Mouse (Mus musculus): ENCODE measurements at regions not wholly inside any gene's neighbourhood (a gene's known extent, or its start where the extent isn't known, plus 50 kb on each side); places are given as distances from the start of the nearest gene placed in this dataset.

GRCm38 (mm10) chr9:47129101-47129500, 130.6 kb downstream of the Gm4791 start:
- DNase-seq (ENCODE audit: extremely low read depth, low read depth): no peak

DNA sequence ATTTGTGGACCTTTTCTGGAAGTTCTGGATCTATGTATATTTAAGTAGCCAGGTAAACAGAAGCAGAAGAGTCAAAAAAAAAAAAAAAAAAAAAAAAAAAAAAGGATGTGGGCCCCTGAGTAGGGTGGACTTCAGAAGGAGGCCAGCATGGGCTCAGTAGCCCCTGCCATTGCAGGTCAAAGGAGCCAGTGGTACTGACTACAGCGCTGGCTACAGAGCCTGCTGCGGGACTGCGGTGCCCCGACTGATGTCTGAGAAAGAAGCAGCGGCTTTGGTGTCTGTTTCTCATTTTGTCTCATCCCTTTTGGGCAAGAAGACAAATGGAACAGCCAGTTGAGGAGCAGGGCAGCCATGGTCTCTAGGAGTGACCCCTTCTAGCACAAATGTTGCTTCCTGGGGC, 134.9 kb downstream of the Gm4791 start:
- no peak for DNase-seq (ENCODE audit: extremely low read depth, low read depth)

DNA sequence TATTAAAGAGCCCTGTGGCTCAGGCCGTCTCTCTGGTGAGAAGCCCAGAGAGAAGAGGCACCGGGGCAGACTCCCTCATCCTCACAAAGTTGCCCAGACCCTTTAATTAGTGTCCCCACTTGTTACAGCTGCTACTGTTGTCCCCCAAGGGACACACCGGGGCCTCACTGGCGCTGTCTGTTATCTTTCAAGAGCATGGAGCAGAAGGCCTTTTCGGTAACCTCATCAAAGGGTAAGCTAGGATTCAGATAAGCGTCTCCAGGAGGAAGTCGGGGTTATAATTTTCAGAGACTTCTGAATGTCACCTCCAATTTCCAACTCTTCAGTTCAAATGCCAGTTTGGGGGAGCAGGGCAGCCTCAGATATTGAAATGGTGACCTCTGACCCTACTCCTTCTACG, 135.3 kb downstream of the Gm4791 start:
- peak; percentile 54 for DNase-seq (ENCODE audit: extremely low read depth, low read depth)

- DNase-seq (ENCODE audit: extremely low read depth, low read depth): peak; percentile 44
Observed at GRCm38 (mm10) chr9:47134479-47134878, 135.9 kb downstream of the Gm4791 start.

- no peak for DNase-seq (ENCODE audit: extremely low read depth, low read depth)
Observed at GRCm38 (mm10) chr9:47136641-47137040, 138.1 kb downstream of the Gm4791 start.

DNA sequence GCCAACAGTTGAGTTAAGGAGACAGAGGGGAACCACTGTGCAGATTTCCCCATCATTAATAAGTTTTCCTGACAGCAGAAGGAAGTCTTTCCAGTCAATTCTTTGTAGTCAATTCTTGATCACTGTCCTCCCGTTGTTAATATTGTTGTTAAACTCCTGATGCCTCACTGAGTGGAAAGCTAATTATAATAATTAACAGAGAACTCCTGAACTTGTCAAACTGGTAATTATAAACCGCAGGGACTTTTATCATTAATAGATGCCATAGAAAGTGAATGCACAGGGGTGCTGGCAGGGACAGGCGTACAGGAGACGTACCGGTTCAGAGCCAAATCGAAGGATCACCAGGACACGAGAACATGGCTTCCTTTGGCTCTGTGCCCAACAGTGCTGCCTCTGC, 154.9 kb downstream of the Gm4791 start:
- no peak for DNase-seq (ENCODE audit: extremely low read depth, low read depth)

GRCm38 (mm10) chr9:47165480-47166131, 167.1 kb downstream of the Gm4791 start:
- DNase-seq (ENCODE audit: extremely low read depth, low read depth): no peak

- DNase-seq (ENCODE audit: extremely low read depth, low read depth): no peak
Observed at GRCm38 (mm10) chr9:47167681-47168240, 169.2 kb downstream of the Gm4791 start.

- no peak for DNase-seq (ENCODE audit: extremely low read depth, low read depth)
Observed at GRCm38 (mm10) chr9:47176044-47176443, 177.5 kb downstream of the Gm4791 start.

DNA sequence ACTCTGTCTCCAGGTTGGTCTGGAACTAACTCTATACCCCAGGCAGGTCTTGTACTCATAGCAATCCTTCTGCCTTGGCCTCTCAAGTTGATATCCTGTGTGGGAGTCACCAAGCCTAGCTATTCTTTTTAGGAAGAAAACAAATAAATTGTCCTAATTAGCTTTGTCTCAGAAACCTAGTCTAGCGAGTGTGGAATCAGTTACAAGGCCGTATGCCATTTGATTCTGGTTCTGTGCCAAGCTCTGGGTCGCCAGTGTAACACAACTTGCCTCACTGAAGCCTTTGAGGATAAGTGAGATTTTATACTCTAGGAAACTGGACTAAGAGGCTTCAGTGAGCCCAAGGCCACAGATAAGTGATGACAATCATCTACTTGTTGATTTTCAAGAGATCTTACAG, 219.6 kb downstream of the Gm4791 start:
- no peak for DNase-seq (ENCODE audit: extremely low read depth, low read depth)

DNA sequence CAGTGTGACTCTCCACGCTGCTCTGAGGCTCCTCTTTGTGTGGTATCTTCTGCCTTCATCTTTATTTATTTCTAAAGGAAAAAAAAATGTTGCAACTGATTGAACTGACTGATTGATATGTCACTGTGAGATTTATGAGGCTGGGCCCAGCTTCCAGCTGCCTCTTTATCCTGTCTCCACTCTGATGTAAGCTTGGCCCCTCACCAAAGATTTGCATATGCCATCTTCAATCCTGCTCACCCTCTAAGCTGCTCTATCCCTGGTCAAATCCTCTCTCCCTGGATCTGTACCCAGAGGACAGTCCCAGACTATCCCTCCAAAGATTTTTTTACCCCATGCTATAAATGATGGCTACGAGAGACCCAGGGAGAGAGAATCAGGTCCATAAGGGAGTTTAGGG, 225.0 kb downstream of the Gm4791 start:
- DNase-seq (ENCODE audit: extremely low read depth, low read depth): no peak

DNA sequence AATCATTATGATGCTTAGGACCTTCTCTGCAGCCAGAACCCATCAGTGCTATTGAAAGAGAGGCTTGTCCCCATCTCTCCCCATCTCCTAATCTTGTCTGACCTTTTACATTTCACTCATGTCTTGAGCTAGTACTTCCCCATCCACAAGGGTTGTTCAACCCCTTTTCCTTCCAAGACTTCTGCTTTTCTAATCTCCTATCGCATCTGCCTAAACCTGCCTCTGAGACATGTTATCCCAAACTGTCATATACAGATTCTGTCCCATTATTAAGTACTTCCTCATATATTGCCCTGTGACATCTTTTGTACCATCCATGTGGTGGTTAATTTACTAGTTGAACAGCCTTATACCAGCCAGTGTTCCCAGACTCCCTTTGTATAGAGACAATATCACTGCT, 225.7 kb downstream of the Gm4791 start:
- DNase-seq (ENCODE audit: extremely low read depth, low read depth): peak; percentile 79

DNA sequence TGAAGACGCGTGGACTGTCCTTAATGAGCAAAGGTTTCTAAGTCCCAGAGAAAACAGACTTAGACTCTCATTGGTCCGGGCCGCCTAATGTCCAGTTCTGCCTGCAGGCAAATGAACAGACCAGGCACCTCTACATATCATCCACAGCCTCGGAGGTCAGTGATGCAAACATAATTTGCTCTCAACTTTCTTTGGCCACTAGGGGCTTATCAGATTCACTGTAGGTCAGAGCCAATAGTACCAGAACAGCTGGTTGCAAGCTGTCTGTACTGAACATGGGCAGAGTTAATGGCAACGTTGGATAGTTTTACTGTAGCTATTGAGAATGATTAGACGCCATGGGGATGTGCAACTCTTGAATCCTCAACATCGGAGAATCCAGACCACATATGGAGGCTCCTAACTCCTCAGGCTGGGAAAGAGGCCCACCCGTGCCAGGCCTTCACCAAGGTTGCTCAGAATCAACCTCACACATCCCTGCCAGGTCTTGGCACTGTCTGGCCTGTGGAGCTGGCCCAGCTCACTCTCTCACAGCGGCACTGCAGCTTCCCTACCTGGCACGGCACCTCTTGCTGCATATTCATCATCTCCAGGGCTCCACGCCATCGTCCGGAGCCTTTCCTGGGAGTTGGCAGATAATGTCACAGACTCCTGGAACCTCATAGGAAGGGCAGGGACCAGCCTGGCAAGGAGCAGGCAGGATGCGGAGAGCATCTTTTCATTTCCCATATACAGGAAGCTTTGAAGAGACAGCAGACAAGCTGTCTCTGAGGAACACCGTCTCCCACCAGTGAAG, 228.1 kb downstream of the Gm4791 start:
- DNase-seq (ENCODE audit: extremely low read depth, low read depth): no peak

DNA sequence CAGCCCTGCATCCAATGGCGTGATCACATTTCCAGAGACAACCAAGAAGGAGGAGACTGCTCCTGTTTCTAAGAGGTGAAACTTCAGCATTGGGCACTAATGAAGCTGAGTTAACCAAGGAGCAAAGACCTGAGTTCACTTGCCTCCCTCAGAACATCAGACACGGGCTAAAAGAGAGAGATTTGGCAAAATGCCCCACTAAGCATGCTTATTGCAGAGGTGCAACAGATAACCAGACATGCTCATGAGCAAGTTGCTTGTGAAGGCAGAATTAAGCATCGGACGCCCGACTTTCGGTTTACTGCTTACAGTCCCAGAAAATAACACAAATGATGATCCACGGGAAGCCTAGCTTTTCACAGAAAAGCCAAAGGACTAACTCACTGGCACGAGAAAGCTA, 228.8 kb downstream of the Gm4791 start:
- DNase-seq (ENCODE audit: extremely low read depth, low read depth): no peak

- no peak for DNase-seq (ENCODE audit: extremely low read depth, low read depth)
Observed at GRCm38 (mm10) chr9:47228736-47229135, 230.2 kb downstream of the Gm4791 start.

DNA sequence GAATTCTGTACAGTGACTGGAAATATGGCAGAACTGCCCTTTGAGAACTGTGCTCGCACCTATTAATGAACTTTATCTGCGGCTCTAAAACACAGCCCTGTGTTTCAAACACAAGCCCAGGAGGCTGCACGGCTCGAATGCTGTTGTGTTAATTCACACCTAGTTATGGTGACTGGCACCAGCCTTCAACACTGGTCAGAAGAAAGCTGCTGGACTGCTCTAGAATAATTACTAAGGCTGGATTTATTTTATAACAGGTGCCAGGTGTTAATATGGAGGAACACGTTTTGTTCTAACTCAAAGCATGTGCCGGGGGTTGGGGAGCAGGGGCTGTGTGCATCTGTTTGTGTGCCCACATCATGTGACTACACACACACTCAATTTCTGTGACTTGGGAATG, 230.8 kb downstream of the Gm4791 start:
- no peak for DNase-seq (ENCODE audit: extremely low read depth, low read depth)

DNA sequence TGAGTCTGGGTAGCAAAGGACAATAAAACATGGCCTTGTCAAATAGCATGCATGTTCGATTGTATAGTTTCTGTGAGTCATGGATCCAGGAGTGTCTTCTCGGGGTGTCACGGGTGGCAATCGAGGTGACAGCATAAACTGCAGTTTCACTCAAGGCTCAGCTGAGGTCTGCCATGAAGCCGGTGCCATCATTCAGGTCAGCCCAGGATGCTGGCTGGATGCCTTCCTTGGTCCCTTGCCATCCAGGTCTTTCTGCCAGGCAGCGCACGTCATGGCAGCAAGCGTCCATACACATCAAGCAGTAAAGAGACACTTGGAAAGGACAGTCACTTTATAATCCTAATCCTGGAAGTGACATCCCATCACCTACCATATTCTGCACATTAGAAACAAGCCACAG, 242.4 kb downstream of the Gm4791 start:
- DNase-seq (ENCODE audit: extremely low read depth, low read depth): no peak

- DNase-seq (ENCODE audit: extremely low read depth, low read depth): no peak
Observed at GRCm38 (mm10) chr9:47242051-47242450, 243.5 kb downstream of the Gm4791 start.

- no peak for DNase-seq (ENCODE audit: extremely low read depth, low read depth)
Observed at GRCm38 (mm10) chr9:47242526-47242925, 244.0 kb downstream of the Gm4791 start.

DNA sequence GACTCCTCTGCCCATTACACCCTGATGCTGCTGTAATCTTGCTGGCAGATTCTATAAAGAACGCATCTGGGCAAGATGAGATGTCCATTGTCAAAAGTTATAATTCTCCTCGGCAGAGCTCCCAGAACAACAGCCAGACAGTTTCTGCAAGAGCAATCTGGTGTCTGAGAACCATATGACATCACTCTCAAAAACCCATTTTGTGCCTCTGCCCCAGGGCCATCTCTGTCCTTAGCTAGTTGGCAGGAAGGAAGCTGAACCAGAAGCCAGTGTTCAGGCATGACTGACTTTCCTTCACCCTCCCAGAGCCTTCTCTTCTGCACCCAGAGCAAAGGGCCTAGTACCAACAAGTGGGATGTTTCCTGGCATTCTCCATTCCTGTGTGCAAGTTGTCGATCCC, 250.5 kb downstream of the Gm4791 start:
- DNase-seq (ENCODE audit: extremely low read depth, low read depth): no peak

GRCm38 (mm10) chr9:47251160-47251559, 252.6 kb downstream of the Gm4791 start:
- no peak for DNase-seq (ENCODE audit: extremely low read depth, low read depth)

DNA sequence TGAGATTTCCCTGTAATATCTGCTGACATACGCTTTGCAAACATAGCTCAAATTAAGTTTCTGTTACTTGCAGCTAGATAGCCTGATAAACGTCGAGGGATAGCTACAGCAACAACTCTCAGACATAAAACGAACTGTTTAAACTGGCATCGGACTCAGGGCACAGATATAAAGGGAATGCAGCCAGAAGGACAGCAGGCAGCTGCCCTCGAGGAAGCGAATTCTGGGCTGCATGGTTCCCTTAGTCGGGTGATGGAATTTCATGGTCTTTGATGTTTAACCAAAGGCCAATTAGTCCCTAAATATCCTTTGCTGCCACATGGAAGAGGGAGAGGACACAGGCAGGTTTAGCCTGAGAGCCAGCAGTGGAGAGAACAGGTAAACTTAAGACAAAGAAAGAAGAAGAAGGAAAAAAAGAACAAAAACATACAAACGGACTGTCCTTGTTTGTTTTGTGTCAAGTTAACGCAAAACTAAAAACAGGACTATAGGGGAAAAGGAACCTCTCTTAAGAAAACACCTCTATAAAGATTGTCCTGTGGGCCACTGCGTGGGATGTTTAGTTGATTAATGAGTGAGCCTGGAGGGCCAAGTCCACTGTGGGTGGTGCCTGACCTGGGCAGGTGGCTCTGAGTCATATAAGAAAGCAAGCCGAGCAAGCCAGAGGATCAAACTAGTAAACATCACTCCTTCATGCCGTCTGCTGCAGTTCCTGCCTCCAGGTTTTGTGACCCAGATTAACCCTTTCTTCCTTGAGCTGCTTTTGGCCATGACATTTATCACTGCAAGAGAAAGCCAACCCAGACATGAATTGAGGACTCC, 255.5 kb downstream of the Gm4791 start:
- DNase-seq (ENCODE audit: extremely low read depth, low read depth): no peak

Data from MEL-GATA-1-ER (cell line).